Comparison of ENCODE assay signal across 10 mouse cellular contexts in genomic region chr14:25397751-25398150, GRCm38 (mm10).
DNase-seq lines count a peak whose midpoint lies in the region; ATAC-seq and TF ChIP-seq lines count a peak whose summit lies in the region.
"Had no signal": no experiment of that assay in that cellular context is flagged by ENCODE, and none has a peak within 500 bp of the region (broad histone marks: within the 10 kb centered on the region; RNA-seq: fewer than 3 reads in every experiment).

No protein-coding gene starts in this region.

- no peaks in the 10 kb centered on the region for H3K9me3 ChIP-seq in forebrain, embryonic 10.5 days
- H3K9me3 ChIP-seq in limb, embryonic 14.5 days (ENCODE audit: control insufficient read depth, low read length): no peaks in the 10 kb centered on the region
- H3K9me3 ChIP-seq in neural tube, embryonic 15.5 days (replicated peaks): no peaks in the 10 kb centered on the region

- H3K9ac ChIP-seq in limb, embryonic 14.5 days (ENCODE audit: low read depth, low read length, severe bottlenecking): no peak overlapping the region
- H3K9ac ChIP-seq in neural tube, embryonic 15.5 days (replicated peaks): no peak overlapping the region

- TF ChIP-seq POLR2A in limb, embryonic 14.5 days (IDR thresholded peaks at IDR 0.05; ENCODE audit: borderline replicate concordance, extremely low read depth, insufficient read depth, insufficient read length): no peak

- H3K36me3 ChIP-seq in forebrain, embryonic 10.5 days (replicated peaks): no peaks in the 10 kb centered on the region
- H3K36me3 ChIP-seq in limb, embryonic 14.5 days (ENCODE audit: control insufficient read depth, insufficient read depth, low read length): no peaks in the 10 kb centered on the region
- no peaks in the 10 kb centered on the region for H3K36me3 ChIP-seq in neural tube, embryonic 15.5 days
- H3K36me3 ChIP-seq: G1E had no signal

- H3K27ac ChIP-seq in forebrain, embryonic 10.5 days: peak overlapping the region; percentile 93
- peak overlapping the region; percentile 68; the same call in 1 of the 2 replicates for H3K27ac ChIP-seq in limb, embryonic 14.5 days (replicated peaks; ENCODE audit: low read depth, low read length)
- peak overlapping the region; percentile 79 for H3K27ac ChIP-seq in neural tube, embryonic 15.5 days (replicated peaks)

- 4% methylated on average over 5 of the region's 5 CpGs for WGBS in forebrain, embryonic 10.5 days
- 41% methylated on average over 5 of the region's 5 CpGs for WGBS in limb, embryonic 14.5 days
- 15% methylated on average over 5 of the region's 5 CpGs for WGBS in neural tube, embryonic 15.5 days

- peak overlapping the region; percentile 43 for H3K4me3 ChIP-seq in forebrain, embryonic 10.5 days
- H3K4me3 ChIP-seq in limb, embryonic 14.5 days (replicated peaks; ENCODE audit: low read length): no peak overlapping the region
- H3K4me3 ChIP-seq in neural tube, embryonic 15.5 days (replicated peaks): no peak overlapping the region

- H3K4me1 ChIP-seq in forebrain, embryonic 10.5 days: peaks cover 68% of the 10 kb centered on the region
- peaks cover 10% of the 10 kb centered on the region for H3K4me1 ChIP-seq in limb, embryonic 14.5 days (ENCODE audit: control insufficient read depth, insufficient read depth, low read length)
- peaks cover 23% of the 10 kb centered on the region for H3K4me1 ChIP-seq in neural tube, embryonic 15.5 days

- ATAC-seq in limb, embryonic 14.5 days (ENCODE audit: low FRiP score, low read depth): no peak
- ATAC-seq in neural tube, embryonic 15.5 days (ENCODE audit: low FRiP score): peak; percentile 30; the same call in 1 of the 2 replicates
- ATAC-seq in frontal cortex, adult (ENCODE audit: low TSS enrichment): no peak
- ATAC-seq in inflammation-experienced regulatory T-cells, adult 6 months: no peak

- H3K27me3 ChIP-seq in forebrain, embryonic 10.5 days (ENCODE audit: poor library complexity, severe bottlenecking): peaks cover 22% of the 10 kb centered on the region; the same call in 1 of the 2 replicates
- H3K27me3 ChIP-seq in limb, embryonic 14.5 days (ENCODE audit: control insufficient read depth, insufficient read depth, low read length): no peaks in the 10 kb centered on the region
- no peaks in the 10 kb centered on the region for H3K27me3 ChIP-seq in neural tube, embryonic 15.5 days (replicated peaks)

- peak overlapping the region; percentile 30; the same call in 1 of the 2 replicates for H3K4me2 ChIP-seq in limb, embryonic 14.5 days (replicated peaks; ENCODE audit: low read depth, low read length, severe bottlenecking)
- no peak overlapping the region for H3K4me2 ChIP-seq in neural tube, embryonic 15.5 days

- peak; percentile 24 to 42 for DNase-seq in kidney, postnatal 4 days
- no peak for DNase-seq in kidney, adult 9 months
- DNase-seq in forebrain, embryonic 10.5 days (ENCODE audit: extremely low spot score, low spot score): peak; percentile 84
- no peak for DNase-seq in limb, embryonic 14.5 days (ENCODE audit: low spot score)
- DNase-seq: cerebellum, adult 8-10 months; lung, postnatal 14 days had no signal

Comparison
In these comparisons a context has a peak if more than half of its experiments do, and no peak if none do; other contexts are left out.
1. DNase-seq: peak in kidney, postnatal 4 days (2 of 2) and forebrain, embryonic 10.5 days (single experiment); none in kidney, adult 9 months (single experiment) and limb, embryonic 14.5 days (single experiment).
2. Peak in every context shown above with its lines, with median percentiles within 50 percentile points of each other: H3K27ac ChIP-seq.